Mouse (Mus musculus) kidney, postnatal 14 days (tissue): ENCODE results near the gene Sec22b.
A peak's percentile ranks its signal among the peaks of the same experiment; 100 is the strongest.

Experiments
- DNase-seq: peaks from one replicate; pipeline ENCODE4 v3.0.0; 2022; ENCODE audit warnings: mixed read lengths

The Sec22b gene

DNA sequence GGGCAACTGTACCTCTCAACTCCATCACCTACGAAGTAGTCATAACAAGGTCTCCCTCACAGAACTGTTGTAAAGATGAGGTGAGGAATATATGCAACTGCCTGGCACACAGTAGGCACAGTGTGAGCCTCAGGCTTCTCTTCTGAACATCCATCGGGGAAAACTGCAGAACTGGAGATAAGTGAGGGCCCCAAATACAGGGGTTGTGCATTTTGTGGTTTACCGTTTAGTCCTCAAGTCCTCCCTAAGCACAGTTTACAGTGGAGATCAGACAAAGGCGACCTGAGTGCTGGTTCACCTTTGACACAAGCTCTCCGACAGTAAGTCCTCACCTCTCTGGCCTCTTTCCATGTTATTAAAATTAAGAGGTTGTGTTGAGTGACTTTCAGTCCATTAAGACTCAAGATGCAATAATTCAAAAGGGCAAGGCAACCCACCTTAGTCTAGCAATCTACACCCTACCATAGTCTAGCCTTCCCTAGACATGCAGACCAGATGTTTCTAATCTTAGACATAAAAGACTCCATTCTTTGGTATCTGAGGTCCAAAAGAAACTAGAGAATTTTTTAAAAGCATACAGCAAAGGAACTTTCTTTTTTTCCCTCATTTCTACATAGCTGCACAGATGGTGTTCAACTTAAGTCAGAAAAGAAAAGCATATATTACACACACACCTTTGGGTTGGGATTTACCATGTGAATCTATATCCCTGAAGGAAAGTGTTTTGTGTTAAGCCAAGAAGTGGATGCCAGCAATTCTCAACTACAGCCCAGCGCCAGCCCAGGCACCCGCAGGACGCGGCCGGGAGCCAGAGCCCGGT lies 40.7 kb downstream of the Sec22b start:
- no peak for DNase-seq

DNA sequence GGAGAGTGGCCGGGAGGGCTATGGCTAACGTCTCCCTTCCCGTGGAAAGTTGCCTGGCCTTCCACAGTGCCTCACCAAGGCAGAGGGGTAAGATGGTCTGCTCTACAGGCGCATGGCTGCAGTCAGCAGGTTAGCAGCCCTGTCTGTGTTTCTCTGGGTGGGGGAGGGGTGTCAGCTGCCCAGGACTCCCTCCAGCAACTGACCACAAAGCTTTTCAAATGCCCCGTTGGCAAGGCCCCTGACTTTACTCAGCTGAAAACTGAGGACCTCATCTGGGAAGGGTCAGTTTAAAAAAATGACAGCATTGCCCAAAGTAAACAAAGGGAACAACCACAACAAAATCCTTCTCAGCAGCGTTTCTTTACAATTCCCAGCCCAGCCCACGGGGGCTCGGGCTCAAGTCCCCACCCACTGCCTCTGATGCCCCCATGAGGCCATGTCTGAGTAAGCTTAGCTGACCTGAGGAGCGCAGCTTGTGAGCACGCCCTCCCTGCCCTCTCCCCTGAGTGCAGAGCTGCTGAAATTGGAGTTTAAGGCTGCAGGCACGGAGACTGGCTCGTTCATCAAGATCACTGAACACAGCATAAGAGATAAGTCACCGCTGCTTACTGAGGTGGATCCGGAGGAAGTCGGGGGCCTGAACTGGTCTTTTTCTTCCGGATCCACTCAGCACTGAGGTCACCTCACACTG lies 41.4 kb downstream of the Sec22b start:
- DNase-seq: peak; percentile 47

DNA sequence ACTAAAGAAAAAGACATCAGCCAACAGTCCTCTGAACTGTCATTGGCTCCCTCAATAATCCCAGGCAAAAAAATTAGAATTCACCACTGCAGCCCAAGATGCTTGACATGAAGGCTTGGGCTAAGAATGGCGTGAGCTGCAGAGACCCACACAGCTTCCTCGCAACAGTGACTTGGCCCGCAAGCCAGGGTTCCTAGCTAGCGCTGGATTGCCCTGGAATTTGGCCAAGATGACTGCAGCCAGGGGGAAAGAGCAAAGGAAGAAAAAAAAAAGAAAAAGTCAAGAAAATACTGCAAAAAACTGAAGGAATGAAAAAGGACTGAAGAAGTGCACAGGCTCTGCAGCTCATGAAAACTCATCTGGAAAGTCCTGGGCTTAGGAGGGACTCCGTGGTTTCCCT lies 43.5 kb downstream of the Sec22b start:
- peak; percentile 70 for DNase-seq

DNA sequence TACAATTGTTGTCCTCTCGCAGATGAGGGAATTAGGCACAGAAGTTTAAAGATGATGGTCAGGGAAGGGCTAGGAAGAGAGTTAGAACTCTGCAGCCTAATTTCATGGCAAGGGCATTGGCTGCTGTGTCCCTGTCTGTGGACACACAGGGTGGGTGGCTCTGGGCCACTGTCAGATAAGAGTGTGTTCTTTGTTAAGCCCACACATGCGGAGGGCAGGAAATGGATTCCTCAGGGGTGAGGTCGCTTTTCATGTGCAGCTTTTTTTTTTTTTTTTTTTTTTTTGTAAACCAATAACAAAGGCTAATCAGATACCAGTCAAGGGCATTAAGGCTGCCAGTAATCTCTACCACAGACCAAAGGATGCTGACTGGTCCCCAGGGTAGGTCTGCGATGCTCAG lies 45.4 kb downstream of the Sec22b start:
- no peak for DNase-seq

DNA sequence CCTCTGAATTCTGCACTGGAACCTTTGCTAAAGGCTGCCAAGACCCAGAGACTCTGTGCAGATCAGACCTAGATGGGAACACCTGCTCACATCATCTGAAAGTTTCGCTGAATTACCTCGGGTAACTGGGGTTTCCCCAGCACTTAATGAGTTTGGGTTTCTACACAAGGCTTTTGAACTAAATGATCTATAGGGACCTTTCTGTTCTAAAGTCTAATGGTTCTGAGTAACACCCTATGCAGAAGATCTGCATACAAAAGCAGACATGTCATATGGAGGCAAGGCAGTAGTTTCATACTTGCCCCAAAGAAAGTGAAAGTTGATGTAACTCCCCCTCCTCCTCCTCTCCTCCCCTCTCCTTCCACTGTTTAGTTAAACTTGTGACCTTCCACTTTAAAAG lies 47.5 kb downstream of the Sec22b start:
- no peak for DNase-seq

DNA sequence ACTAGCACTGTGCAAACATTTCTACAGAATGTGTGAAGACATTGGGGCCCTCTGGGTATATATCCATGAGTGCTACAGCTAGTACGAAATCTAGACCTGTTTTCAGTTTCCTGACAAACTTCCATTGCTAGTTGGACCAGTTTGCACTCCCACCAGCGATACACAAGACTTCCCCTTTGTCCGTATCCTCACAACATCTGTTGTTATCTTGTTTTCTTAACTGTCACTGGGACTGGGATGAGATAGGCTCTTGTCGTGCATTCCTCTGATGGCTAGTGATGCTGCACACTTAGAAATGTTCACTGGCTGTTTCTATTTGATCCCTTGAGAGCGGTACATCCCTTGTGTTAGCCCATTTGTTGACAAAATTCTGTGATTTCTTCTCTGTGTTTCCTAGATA lies 49.0 kb downstream of the Sec22b start:
- no peak for DNase-seq

DNA sequence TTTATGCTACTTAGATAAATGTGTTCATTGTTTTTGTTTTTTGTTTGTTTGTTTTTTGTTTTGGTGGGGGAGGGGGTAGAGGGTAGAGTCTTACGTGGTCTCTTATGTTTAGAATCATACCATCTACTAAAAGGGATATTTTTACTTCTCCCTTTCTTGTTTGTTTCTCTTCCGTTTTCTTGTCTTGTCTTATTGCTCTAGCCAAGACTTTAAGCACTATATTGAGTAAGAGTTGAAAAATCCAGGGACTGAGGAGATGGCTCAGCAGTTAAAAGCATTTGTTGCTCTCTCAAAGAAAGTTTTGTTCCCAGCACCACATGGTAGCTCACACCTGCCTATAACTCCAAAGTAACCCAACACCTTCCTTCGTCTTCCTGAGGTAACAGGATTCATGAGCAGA lies 50.1 kb downstream of the Sec22b start:
- DNase-seq: no peak

DNA sequence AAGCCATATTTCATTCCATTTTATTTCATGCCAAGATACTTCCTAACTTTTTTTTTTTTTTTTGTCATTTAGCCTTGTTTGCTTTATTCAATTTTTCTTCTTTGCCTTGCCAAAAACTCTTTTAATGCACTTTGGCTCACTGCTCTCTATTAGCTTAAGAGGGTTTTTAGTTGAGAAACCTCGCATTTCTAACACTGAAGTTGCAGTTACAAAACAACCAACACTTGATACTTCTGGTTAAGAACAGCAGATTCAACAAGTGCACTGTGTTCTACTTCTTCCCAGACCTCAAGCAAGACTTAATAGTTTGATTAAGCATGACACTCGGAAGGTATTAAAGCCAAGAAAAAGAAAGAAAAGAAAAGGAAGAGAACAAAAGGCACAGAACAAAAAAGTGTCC lies 52.2 kb downstream of the Sec22b start:
- DNase-seq: no peak

DNA sequence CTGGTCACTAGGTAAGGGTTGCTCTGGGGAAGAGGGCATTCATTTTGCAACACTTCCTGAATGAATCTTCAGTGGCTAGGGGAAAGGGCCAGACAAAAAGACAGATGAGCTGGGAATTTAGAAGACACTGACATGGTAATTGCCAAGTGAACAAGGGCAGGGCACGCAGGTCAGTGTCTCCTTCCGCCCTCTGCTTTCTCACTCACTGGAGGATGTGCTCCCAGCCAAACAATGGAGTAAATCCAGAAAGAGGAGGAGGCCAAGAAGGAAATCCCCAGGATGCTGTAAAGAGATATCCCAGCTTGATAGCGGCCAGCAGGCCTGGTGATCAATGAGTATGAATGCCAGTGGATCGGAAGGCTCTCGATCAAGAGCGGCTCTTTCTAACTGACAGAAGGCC lies 55.3 kb downstream of the Sec22b start:
- DNase-seq: no peak

DNA sequence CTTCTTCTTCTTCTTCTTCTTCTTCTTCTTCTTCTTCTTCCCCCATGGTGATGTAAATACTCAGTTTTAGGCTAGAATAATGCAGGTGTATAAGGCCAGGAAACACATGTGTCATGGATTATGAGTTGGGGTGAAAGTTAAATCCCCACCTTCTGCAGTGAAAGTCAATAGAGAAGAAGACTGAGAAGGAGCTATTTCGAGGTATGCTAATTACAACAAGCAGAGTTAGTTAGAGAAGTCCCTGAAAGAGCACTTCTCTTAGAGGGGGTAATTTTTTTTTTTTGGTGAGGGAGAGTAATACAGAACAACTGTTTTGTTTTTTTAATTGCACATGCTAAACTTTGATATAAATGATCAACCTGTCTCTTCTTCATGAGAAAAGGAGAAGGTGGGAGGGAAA lies 55.9 kb downstream of the Sec22b start:
- DNase-seq: no peak

DNA sequence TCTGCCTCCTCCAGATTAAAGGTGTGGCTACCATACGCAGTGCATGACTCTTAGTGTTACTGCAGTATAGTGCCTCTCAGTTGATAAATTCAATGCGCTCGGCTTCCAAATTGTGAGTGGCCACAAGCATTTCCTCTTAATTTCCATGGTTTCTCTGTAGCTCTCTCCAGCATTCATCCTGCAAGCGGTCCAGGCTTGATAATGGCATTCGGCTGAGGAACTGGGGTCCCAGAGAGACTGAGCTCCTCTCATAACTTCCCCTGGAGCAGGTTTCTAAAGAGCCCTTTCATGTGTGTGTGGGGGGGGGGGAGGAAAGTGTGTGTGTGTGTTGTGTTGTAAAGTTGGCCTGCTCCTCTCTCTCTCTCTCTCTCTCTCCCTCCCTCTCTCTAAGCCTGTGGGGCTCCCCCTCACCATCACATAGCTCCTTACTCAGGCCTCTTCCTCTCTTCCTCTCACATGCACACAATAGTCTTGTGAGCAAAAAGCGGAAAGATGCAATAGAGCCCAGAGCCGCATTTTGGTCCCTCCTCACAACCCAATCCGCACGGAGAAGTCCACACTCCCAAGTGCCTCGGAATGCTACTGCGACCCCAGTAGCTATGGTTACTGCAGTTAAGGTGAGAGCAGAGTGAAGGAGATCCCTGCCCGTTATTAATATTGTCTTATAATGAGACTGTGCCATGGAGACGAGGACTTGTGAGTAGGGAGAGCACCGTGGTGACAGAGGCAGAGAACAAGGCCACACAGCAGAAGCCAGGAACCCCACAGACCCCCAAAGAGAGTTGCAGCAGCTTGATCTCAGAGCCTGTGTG lies 60.0 kb downstream of the Sec22b start:
- DNase-seq: no peak

DNA sequence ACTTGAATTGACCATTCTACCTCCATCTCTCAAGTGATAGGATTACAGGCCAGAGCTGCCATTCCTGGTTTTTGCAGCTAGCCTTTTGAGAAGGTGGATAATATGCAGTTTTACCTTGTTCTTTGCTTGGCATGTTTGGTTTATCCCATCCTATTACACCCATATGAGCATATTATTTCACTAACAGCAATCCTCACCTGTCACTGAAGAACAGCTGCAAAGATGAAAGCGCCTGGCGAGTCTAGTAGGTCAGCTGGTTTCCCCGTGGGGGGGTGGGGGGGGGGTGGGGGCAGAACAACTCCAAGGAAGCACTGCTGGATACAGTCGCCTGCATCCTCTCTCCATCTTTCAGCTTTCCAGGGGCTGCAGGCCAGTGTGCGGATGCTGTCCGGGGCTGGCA lies 61.0 kb downstream of the Sec22b start:
- DNase-seq: no peak

DNA sequence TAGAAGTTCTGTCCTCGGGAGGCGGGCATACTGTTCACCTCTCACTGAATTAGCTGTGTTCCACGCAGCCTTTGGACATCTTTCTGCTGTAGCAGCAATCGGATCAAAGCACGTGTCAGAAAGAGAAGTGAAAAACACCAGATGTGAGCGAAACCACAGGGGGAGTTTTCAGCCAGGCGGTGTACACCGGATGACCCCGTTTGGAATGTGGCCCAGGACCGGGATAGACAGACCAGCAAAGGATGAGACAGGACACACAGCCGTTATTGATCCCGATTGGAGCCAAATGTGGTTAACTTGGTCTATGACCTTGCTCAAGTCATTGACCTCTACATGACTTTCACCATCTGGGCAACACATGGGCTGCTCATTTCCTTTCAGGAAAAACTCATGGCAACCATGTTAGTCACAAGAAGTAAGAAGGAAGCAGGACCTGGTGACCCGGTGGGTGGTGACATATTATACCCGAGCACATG lies 63.9 kb downstream of the Sec22b start:
- peak; percentile 20 for DNase-seq

DNA sequence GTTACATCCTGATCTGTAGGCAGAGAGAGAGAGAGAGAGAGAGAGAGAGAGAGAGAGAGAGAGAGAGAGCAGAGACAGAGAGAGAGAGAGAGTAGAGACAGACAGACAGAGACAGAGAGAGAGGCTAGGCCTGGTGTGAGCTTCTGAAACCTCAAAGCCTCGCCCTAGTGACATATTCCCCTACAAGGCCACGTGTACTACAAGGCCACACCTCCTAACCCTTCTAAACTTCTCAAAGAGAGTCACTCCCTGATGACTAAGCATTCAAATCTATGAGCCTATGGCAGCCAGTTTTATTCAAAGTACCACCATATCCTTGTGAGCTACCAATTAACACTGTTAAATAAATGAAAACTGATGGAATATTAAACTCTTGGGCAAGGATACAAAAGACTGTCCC lies 66.6 kb downstream of the Sec22b start:
- DNase-seq: no peak

DNA sequence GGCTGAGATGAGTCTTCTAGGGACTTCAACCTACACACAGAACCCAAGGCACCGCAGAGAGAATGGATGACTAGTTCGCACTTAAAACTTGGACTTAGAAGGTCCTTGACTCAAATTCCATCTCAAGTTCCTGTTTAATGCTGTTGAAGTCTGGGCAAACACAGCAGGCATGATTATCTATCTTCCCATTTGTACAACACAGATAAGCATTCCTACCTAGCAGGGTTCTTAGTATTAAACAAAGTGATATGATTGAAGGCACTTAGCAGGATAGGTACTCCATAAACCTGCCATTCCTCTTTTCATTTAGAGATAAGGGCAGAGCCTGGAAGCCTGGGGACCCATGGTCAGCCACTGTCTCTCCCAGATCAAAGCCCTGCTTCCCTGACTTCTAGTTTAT lies 67.2 kb downstream of the Sec22b start:
- DNase-seq: no peak

DNA sequence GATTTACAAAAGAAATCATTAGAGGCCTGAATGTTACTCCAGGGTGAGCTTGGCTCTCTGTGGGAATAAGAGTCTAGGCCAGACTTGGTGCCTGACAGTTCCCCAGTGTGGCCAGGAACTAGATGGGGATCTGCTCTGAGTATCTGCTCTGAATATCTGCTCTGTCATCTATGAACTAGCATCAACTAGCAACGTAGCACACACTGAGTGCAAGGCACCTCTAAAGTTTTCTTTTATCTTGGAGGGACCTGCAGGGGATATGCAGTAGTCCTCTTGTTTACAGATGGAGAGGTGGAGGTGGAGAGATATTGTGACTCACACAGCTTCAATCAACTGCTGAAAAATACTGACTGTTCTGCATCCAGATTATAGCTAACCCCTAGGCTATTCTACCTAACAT lies 68.0 kb downstream of the Sec22b start:
- DNase-seq: no peak

DNA sequence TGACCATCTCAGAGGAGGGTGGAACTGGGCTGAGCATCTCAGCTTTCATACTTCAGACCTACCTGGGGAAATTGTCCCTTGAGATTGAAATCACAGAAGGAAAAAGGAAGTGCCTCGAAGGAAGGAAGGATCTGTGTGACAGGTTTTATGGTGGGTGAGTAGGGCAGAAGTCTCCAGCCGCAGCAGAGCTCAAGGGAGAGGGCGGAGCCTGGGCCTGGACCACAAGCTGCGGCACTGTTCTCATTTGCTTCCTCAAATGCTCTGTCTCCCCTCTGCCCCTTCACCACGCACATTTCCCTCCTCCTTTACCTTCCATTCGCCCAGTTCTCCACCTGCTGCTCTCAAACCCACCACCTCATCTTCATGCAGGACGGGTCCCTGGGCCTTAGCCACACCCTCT lies 70.1 kb downstream of the Sec22b start:
- DNase-seq: peak; percentile 19

DNA sequence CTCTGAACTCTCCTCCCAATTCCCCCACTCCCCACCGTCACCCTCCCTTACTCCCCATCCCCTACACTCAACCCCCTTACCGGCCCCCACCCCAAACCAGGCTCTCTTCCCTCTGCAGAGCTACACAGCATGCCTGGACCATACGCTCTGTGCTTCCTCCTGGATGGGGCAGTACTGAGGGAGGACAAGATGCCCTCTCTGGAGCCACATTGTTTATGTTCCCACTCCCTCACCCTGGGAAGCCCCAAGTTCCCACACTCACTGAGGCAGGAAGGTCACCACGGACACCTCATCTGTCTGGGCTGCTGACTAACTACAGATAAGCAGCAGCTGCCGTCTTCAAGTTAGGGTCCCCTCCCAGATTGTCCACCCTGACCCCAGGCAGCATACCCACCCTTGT lies 71.2 kb downstream of the Sec22b start:
- no peak for DNase-seq

DNA sequence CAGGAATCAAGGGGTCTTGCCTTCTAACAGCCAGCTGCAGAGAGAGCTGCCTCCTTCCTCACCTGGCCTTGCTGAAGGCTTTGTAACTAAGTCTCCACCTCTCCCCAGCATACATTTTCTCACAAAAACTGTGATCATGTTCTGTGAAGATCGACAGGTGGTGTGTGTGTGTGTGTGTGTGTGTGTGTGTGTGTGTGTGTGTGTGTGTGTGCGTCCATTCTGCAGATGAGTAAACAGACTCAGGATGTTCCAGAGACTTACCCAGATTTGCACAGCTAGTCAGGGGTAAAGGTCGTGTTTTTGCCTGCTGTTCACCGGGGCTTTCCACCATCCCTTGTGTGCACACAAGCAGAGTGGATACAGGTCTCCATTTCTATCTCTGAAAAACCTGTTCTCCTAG lies 71.7 kb downstream of the Sec22b start:
- no peak for DNase-seq
